Mouse (Mus musculus): ENCODE results near the gene Snx25. TPM values are rescaled to one million over a fixed set of nuclear protein-coding genes. Genes with fewer than 3 reads are reported as not detected.

Snx25 gene
- polyA plus RNA-seq, 1 experiment from 2014 or later = 7.4 TPM

- Histone ChIP-seq H3K4me3 (ENCODE audit: low read length) (peak overlapping the region; percentile 75), H3K27me3 (ENCODE audit: control insufficient read depth, insufficient read depth, low read length) (no peaks in the 10 kb centered on the region), H3K27ac (ENCODE audit: low read depth, low read length) (peak overlapping the region; percentile 81), H3K9ac (ENCODE audit: low read depth, low read length) (peak overlapping the region; percentile 85), H3K36me3 (ENCODE audit: control insufficient read depth, insufficient read depth, low read length) (no peaks in the 10 kb centered on the region), H3K4me2 (replicated peaks; ENCODE audit: low read depth, low read length) (peak overlapping the region; percentile 63), H3K4me1 (ENCODE audit: control insufficient read depth, insufficient read depth, low read length) (peaks cover 11% of the 10 kb centered on the region; the same call in 1 of the 2 replicates), H3K9me3 (ENCODE audit: control insufficient read depth, low read length) (no peaks in the 10 kb centered on the region)
- WGBS = 2% methylated on average over 77 of the region's 77 CpGs
- ATAC-seq (ENCODE audit: low FRiP score, low TSS enrichment) = peak; percentile 99
Measured at GRCm38 (mm10) chr8:46162953-46163869, 11.3 kb upstream of the Snx25 start.

GRCm38 (mm10) chr8:46153042-46153441 lies 1.1 kb upstream of the Snx25 start:
- H3K4me1 ChIP-seq (ENCODE audit: control insufficient read depth, insufficient read depth, low read length) = peaks cover 4% of the 10 kb centered on the region; the same call in 1 of the 2 replicates
- WGBS = 39% methylated on average over 2 of the region's 2 CpGs
- no peaks in the 10 kb centered on the region for H3K36me3 ChIP-seq (ENCODE audit: control insufficient read depth, insufficient read depth, low read length)
- H3K27ac ChIP-seq (ENCODE audit: low read depth, low read length) = no peak overlapping the region
- no peaks in the 10 kb centered on the region for H3K9me3 ChIP-seq (ENCODE audit: control insufficient read depth, low read length)
- ATAC-seq (ENCODE audit: low FRiP score, low TSS enrichment) = no peak
- peak overlapping the region; percentile 92; the same call in 1 of the 2 replicates for H3K4me2 ChIP-seq (replicated peaks; ENCODE audit: low read depth, low read length)
- H3K9ac ChIP-seq (ENCODE audit: low read depth, low read length) = no peak overlapping the region
- peak overlapping the region; percentile 73 for H3K4me3 ChIP-seq (ENCODE audit: low read length)
- peaks cover 13% of the 10 kb centered on the region; the same call in 1 of the 2 replicates for H3K27me3 ChIP-seq (ENCODE audit: control insufficient read depth, insufficient read depth, low read length)

- WGBS = under 1% methylated on average over 72 of the region's 75 CpGs
- peaks cover 13% of the 10 kb centered on the region; the same call in 1 of the 2 replicates for H3K27me3 ChIP-seq (ENCODE audit: control insufficient read depth, insufficient read depth, low read length)
- H3K4me1 ChIP-seq (ENCODE audit: control insufficient read depth, insufficient read depth, low read length) = peaks cover 4% of the 10 kb centered on the region; the same call in 1 of the 2 replicates
- H3K36me3 ChIP-seq (ENCODE audit: control insufficient read depth, insufficient read depth, low read length) = no peaks in the 10 kb centered on the region
- H3K4me3 ChIP-seq (ENCODE audit: low read length) = peak within 1 kb of the TSS; percentile 73
- no peak within 1 kb of the TSS for H3K27ac ChIP-seq (ENCODE audit: low read depth, low read length)
- peak; percentile 82 for ATAC-seq (ENCODE audit: low FRiP score, low TSS enrichment)
- H3K9ac ChIP-seq (ENCODE audit: low read depth, low read length) = peak within 1 kb of the TSS; percentile 84
- peak within 1 kb of the TSS; percentile 92 for H3K4me2 ChIP-seq (replicated peaks; ENCODE audit: low read depth, low read length)
- H3K9me3 ChIP-seq (ENCODE audit: control insufficient read depth, low read length) = no peaks in the 10 kb centered on the region
Measured at GRCm38 (mm10) chr8:46151202-46152062, 527 bp downstream of the Snx25 start, which contains the start of gene Cfap97. Gene Cfap97, plus strand, starts transcription at chr8:46151771.

- no peak overlapping the region for H3K4me2 ChIP-seq (replicated peaks; ENCODE audit: low read depth, low read length)
- no peak for ATAC-seq (ENCODE audit: low FRiP score, low TSS enrichment)
- 79% methylated on average over 9 of the region's 9 CpGs for WGBS
- H3K4me3 ChIP-seq (ENCODE audit: low read length) = no peak overlapping the region
- peaks cover 11% of the 10 kb centered on the region; the same call in 1 of the 2 replicates for H3K27me3 ChIP-seq (ENCODE audit: control insufficient read depth, insufficient read depth, low read length)
- H3K36me3 ChIP-seq (ENCODE audit: control insufficient read depth, insufficient read depth, low read length) = no peaks in the 10 kb centered on the region
- no peak overlapping the region for H3K9ac ChIP-seq (ENCODE audit: low read depth, low read length)
- H3K4me1 ChIP-seq (ENCODE audit: control insufficient read depth, insufficient read depth, low read length) = peaks cover 4% of the 10 kb centered on the region; the same call in 1 of the 2 replicates
- no peaks in the 10 kb centered on the region for H3K9me3 ChIP-seq (ENCODE audit: control insufficient read depth, low read length)
- no peak overlapping the region for H3K27ac ChIP-seq (ENCODE audit: low read depth, low read length)
Measured at GRCm38 (mm10) chr8:46149782-46150181, 2.2 kb downstream of the Snx25 start.

- Histone ChIP-seq H3K4me2 (replicated peaks; ENCODE audit: low read depth, low read length) (no peak overlapping the region), H3K9me3 (ENCODE audit: control insufficient read depth, low read length) (no peaks in the 10 kb centered on the region), H3K4me3 (ENCODE audit: low read length) (no peak overlapping the region), H3K27ac (ENCODE audit: low read depth, low read length) (no peak overlapping the region), H3K27me3 (ENCODE audit: control insufficient read depth, insufficient read depth, low read length) (peaks cover 7% of the 10 kb centered on the region; the same call in 1 of the 2 replicates), H3K4me1 (ENCODE audit: control insufficient read depth, insufficient read depth, low read length) (peaks cover 4% of the 10 kb centered on the region; the same call in 1 of the 2 replicates), H3K36me3 (ENCODE audit: control insufficient read depth, insufficient read depth, low read length) (no peaks in the 10 kb centered on the region), H3K9ac (ENCODE audit: low read depth, low read length) (no peak overlapping the region)
- WGBS = 61% methylated on average over 6 of the region's 6 CpGs
- no peak for ATAC-seq (ENCODE audit: low FRiP score, low TSS enrichment)
Measured at GRCm38 (mm10) chr8:46149306-46149705, 2.7 kb downstream of the Snx25 start.

- H3K27ac ChIP-seq (ENCODE audit: low read depth, low read length) = no peak overlapping the region
- H3K4me3 ChIP-seq (ENCODE audit: low read length) = no peak overlapping the region
- H3K9me3 ChIP-seq (ENCODE audit: control insufficient read depth, low read length) = no peaks in the 10 kb centered on the region
- no peak overlapping the region for H3K4me2 ChIP-seq (replicated peaks; ENCODE audit: low read depth, low read length)
- H3K9ac ChIP-seq (ENCODE audit: low read depth, low read length) = no peak overlapping the region
- no peaks in the 10 kb centered on the region for H3K36me3 ChIP-seq (ENCODE audit: control insufficient read depth, insufficient read depth, low read length)
- peaks cover 2% of the 10 kb centered on the region; the same call in 1 of the 2 replicates for H3K4me1 ChIP-seq (ENCODE audit: control insufficient read depth, insufficient read depth, low read length)
- no peaks in the 10 kb centered on the region for H3K27me3 ChIP-seq (ENCODE audit: control insufficient read depth, insufficient read depth, low read length)
- no peak for ATAC-seq (ENCODE audit: low FRiP score, low TSS enrichment)
- 22% methylated on average over 3 of the region's 3 CpGs for WGBS
Measured at GRCm38 (mm10) chr8:46146173-46146572, 5.8 kb downstream of the Snx25 start.

GRCm38 (mm10) chr8:46143924-46144323 lies 8.0 kb downstream of the Snx25 start:
- WGBS = 50% methylated on average over 1 of the region's 1 CpGs
- no peaks in the 10 kb centered on the region for H3K27me3 ChIP-seq (ENCODE audit: control insufficient read depth, insufficient read depth, low read length)
- no peak overlapping the region for H3K9ac ChIP-seq (ENCODE audit: low read depth, low read length)
- no peak overlapping the region for H3K4me3 ChIP-seq (ENCODE audit: low read length)
- no peaks in the 10 kb centered on the region for H3K9me3 ChIP-seq (ENCODE audit: control insufficient read depth, low read length)
- no peak for ATAC-seq (ENCODE audit: low FRiP score, low TSS enrichment)
- no peak overlapping the region for H3K27ac ChIP-seq (ENCODE audit: low read depth, low read length)
- H3K4me1 ChIP-seq (ENCODE audit: control insufficient read depth, insufficient read depth, low read length) = no peaks in the 10 kb centered on the region; the same call in 1 of the 2 replicates
- no peak overlapping the region for H3K4me2 ChIP-seq (replicated peaks; ENCODE audit: low read depth, low read length)
- no peaks in the 10 kb centered on the region for H3K36me3 ChIP-seq (ENCODE audit: control insufficient read depth, insufficient read depth, low read length)

- no peaks in the 10 kb centered on the region; the same call in 1 of the 2 replicates for H3K4me1 ChIP-seq (ENCODE audit: control insufficient read depth, insufficient read depth, low read length)
- H3K27me3 ChIP-seq (ENCODE audit: control insufficient read depth, insufficient read depth, low read length) = no peaks in the 10 kb centered on the region
- no peaks in the 10 kb centered on the region for H3K9me3 ChIP-seq (ENCODE audit: control insufficient read depth, low read length)
- no peak overlapping the region for H3K27ac ChIP-seq (ENCODE audit: low read depth, low read length)
- no peaks in the 10 kb centered on the region for H3K36me3 ChIP-seq (ENCODE audit: control insufficient read depth, insufficient read depth, low read length)
- 53% methylated on average over 5 of the region's 5 CpGs for WGBS
- no peak for ATAC-seq (ENCODE audit: low FRiP score, low TSS enrichment)
- no peak overlapping the region for H3K4me2 ChIP-seq (replicated peaks; ENCODE audit: low read depth, low read length)
- H3K9ac ChIP-seq (ENCODE audit: low read depth, low read length) = no peak overlapping the region
- no peak overlapping the region for H3K4me3 ChIP-seq (ENCODE audit: low read length)
Measured at GRCm38 (mm10) chr8:46143470-46143869, 8.5 kb downstream of the Snx25 start.

Data from kidney, embryonic 14.5 days (tissue).